Mouse (Mus musculus) thymus, postnatal 10 days (tissue): Measurements from ENCODE around the gene Htr5a.
A peak's percentile ranks its signal among the peaks of the same experiment; 100 is the strongest.

Experiments used
- DNase-seq, 2 experiments: peaks; one replicate each; pipeline ENCODE4 v3.0.0; 2021; ENCODE audit warnings: low spot score in 2 of 2

The Htr5a gene

GRCm38 (mm10) chr5:27841701-27842295 is at the start of gene Htr5a:
TSS of gene Htr5a (plus strand) at chr5:27842149.
- no peak for DNase-seq

DNA sequence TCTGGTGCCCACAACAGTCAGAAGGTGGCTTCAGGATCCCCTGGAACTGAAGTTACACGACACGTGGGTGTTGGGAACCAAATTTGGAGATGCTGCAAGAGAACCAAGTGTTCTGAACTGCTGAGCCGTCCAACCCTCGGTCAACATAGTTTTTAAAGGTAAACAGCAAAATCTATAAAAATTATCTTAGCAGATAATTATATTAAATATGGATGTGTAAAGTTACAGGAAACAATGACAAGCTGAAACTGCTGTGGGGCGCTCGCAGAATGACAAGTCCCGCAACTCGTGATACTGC is 49.8 kb upstream of the Htr5a start:
- no peak for DNase-seq

GRCm38 (mm10) chr5:27792531-27793205 is 49.3 kb upstream of the Htr5a start:
- DNase-seq: no peak

DNA sequence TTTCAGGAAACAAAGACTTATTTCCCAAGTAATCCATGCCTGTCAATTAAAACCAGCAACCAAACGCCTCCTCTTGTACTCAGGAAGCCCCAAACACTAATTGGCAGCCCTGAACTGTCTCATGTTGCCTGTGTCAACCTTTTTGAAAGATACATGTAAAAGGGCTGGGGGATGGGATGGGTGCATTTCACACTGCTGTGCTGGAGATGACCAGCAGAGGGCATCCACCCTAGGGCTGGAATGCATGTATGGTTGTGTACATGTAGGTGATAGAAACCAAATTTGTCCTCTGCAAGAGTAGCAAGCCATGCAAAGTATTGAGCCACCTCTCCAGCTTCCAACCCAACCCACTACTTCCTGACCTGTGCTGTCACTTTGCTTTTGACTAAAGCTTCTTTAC is 48.0 kb upstream of the Htr5a start:
- DNase-seq: peak; percentile 72 to 81

- no peak for DNase-seq
Observed at GRCm38 (mm10) chr5:27814282-27814681, 27.7 kb upstream of the Htr5a start.

- no peak for DNase-seq
Observed at GRCm38 (mm10) chr5:27818840-27819672, 22.9 kb upstream of the Htr5a start.

- no peak for DNase-seq
Observed at GRCm38 (mm10) chr5:27821161-27821560, 20.8 kb upstream of the Htr5a start.

DNA sequence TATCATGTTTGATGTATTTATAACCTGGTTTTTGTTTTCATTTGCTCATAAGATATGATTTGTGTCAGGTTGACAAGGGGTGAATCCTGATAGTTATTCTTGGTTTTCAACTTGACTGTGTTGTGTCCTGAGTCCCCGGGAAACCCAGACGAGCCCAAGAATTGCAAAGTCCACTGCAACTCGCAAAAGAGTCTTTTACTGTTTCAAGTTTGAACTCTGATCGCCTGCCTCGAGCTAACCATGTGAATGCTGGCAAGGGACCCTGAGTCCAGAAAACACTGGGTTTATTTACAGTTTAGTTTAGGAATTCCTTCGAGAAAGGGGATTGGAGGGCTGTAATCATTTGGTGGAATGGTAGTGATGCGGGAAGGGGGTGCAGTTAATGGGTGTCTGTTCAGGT is 14.0 kb upstream of the Htr5a start:
- no peak for DNase-seq

DNA sequence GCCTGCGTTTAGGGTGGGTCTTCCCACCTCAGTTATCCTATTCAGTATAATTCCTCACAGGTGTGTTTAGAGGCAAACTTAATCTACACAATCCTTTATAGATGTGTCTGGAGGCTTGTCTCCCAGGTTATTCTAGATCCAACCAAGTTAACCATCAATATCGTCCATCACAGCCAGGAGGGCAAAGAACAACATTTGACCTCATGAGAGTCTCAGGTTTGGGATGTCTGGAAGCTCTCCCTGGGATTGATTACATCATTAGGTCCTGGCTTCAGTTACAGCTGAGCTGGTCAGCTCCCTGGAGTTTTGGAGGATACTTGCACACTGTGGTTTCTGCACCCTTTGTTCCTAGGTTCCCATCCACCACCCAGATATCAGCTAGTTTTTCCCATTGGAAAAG is 6.9 kb upstream of the Htr5a start:
- DNase-seq: no peak

GRCm38 (mm10) chr5:27838061-27838460 is 3.9 kb upstream of the Htr5a start:
- no peak for DNase-seq

GRCm38 (mm10) chr5:27842671-27843320 is 847 bp downstream of the Htr5a start:
- DNase-seq: no peak

DNA sequence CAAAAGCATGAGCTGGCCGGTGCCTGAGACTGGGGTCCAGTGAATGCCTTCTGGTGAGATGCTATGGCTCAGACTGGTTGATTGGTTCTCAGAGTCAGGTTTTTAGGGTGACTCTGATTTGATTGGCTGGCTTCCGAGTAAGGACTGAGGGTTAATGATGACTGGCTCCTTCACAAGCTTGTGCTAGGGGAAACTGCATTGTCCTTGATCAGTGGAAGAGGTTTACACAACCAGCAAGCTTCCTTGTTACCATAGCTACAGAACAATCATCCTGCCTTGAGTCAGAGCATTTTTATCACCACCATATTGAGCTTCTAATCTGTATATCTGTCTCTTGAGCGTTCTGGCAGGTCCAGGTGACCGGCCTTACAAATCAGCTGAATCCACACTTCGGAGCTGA is 5.0 kb downstream of the Htr5a start:
- DNase-seq: no peak

- no peak for DNase-seq
Observed at GRCm38 (mm10) chr5:27854290-27854689, 12.3 kb downstream of the Htr5a start.

DNA sequence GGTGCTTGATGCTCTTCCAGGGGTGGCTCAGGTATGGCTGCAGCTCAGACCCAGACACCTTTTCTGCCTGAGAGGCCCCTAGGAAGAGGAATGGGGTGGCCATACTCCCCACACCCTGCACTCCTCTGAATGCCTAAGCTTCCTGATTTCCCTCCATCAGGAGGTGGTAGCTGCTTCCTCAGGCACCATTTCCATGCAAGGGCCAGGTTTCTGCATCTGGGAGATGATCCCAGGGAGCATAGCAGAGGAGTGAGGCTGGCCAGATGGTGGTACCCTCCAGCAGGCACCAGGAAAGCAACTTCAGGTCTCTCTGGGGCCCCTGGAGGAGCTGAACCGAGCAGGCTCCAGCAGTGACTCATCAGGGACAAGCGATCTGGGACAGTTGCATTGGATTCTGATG is 13.8 kb downstream of the Htr5a start:
- no peak for DNase-seq

DNA sequence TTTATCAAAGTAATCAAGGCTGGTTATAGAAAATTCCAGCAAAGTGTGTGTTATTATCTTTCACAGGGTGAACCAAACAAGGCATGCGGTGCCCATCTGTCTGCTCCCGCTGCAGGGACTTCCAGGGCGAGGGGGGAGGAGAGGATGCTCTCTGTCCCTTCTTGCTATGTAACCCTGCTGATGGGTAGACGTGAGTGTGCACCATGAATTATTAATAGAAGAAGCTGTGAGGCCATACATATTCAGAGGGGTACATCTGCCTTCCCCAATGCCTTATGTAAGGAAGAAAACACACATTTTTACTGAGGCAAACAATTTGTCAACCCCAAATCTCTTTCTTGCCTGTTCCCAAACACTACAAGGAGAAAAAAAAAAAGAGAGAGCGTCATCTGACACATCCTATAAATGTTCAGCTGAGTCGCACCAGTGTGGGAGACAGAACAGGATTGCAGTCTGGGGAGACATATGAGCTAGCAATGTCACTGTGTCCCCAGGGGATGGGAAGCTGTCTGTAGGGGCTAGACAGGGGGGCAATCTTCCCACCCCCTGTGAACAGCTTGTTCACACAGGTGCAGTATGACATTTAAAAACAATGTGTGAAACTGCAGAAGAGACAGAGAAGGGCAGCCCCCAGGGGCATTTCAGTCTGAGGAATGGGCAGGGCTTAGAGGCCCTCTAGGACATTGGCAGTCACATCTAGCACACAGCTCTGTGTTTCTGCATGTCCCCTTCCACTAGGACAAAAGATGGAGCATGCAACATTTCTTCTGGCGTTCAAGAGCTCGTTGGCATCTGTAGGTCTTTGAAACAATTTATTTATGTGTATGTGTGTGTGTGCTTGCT is 31.5 kb downstream of the Htr5a start:
- DNase-seq: no peak

- no peak for DNase-seq
Observed at GRCm38 (mm10) chr5:27874211-27874610, 32.3 kb downstream of the Htr5a start.

GRCm38 (mm10) chr5:27875341-27876105 is 33.6 kb downstream of the Htr5a start:
- DNase-seq: no peak

DNA sequence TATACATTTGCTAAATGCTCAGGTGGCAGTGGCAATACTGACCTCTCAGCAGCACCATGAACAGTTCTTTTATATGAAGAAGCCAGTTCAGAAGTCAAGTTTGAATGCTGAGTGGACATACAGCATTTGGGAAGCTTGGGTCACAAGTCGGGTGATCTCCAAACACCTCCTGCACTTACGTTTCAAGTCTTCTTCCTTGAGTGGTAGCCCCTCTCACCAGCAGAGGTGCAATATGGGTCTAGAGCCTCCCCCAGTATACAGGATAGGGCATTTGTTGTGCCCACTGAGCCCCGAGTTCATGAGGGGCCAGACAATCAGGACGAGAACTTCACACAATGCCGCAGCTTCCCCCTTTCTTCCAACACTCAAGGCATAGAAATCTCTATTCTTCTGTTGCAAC is 36.4 kb downstream of the Htr5a start:
- no peak for DNase-seq

DNA sequence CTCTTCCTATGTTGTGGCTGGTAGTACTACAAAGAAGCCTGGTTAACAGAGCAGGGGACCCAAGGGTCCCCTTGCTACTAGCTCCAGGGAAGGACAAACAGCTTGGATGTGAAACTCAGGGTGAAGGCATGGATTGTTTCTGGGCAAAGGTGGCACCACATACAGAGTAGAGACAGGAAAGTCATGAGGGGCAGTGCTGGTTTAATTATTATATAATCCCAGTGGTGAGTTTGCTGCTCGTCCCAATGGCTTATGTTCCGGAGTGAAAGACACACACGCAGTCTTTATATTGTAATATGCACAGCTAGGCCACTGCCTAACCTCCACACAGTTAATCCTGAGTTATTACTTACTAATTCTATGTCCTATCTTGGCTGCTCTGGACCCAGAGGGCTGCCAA is 37.8 kb downstream of the Htr5a start:
- DNase-seq: no peak

DNA sequence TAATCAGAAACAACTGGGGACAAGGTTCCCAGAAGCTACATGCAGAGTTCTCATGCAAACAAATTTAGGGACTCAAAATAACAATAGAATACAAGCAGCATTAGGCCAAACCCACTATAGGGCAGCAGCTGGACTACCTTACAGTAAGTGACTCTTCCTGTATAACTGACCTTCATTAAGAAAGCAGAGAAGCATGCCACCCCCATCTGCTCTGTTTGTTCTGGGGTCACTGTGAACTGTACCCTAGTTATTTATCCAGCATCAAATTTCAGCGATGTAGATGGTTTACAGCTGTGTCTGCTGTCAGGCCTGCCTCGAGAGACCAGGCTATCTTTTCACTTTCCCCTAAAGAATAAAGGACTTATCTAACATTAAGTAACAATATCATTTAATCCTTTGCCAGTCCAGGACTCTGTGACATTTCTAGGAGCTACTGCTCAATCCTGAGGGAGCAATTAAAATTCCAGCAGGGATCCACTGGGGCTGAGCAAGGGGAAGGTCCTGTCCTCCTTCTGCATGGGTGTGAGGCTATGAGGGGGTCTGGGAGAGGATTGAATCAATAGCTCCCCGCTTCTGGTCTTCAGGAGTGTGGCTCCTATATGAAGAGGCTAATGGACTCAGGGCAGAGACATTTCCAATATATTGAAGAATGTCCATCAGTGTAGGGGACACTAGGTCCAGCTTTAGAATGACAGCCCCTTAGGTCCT is 38.5 kb downstream of the Htr5a start:
- no peak for DNase-seq
